Mouse (Mus musculus): ENCODE measurements around the gene Cbx7. TPM values are rescaled to one million over a fixed set of nuclear protein-coding genes. Genes with fewer than 3 reads are reported as not detected.
"Not testable (repeated sequence)": the region's sequence is repeated elsewhere in the genome, so short reads cannot be mapped to it uniquely, and the experiment has no call there.

The Cbx7 gene
- total RNA-seq, 1 experiment from 2014 or later, result 7.2 TPM

DNA sequence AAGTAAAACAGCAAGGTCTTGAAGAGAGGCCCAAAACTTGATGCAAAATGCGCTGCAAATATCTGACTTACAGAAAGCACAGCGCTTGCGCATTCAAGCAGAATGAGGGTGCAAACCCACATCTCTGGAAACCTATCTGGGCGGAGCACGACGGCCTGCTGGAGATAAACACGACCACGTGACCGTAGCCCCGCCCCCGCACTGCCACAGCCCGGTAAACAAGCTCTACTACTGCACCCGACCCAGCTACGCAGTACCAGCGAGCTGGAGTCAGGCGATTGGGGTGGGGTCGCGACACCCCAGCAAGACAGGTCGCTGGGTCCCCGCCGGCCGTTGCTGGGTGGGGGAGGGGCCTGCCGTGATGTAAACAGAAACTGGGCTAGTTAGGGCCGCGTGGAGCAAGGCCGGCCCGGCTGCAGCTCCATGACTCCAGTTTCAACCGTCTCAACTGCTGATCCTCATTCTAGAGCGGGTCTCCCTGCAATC is 43.2 kb downstream of the Cbx7 start:
- DNase-seq, result peak; percentile 98

DNA sequence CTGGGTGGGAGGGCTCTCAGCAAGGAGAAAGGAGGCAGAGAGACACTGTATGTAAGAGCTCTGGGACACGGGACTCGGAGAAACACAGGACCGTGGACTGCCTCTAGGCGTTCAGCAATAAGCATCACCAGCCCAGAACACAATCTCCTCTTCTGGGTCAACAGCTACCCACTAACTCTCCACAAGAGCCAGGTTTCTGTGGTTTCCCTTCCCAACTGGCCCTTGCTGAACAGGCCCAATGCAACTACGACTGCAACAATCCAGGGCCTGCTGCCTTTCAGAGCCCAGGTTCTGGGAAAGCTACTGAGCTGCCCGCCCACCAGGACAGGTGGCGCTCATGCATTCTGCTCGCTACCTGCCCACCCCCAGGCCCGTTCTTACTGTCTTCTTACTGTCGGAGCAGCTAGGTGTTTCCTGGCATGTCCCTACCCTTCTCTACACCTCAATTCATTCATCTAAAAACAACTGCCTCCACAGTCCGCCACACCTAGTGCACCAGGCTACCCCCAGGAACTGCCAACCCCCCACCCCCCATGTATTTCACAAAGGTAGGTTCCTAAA is 44.0 kb downstream of the Cbx7 start:
- no peak for DNase-seq

DNA sequence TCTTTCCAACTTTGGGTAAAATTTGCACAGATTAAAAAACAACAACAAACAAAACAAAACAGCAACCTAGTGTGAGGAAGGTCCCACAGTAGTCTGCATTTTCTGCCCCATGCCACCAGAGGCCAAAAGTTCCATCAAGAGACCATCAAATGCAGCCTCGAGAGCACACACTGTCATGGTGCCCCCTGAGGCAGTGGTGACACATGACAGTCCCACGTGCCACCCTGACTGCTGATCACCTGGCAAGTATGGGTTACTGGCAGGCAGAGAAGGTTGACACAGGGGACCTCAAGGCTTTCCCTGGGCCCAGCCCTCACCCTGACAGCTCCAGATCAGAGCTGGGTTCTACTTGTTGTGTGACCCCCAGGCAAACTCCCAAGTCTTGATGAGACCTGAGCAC is 51.1 kb downstream of the Cbx7 start:
- no peak for DNase-seq

DNA sequence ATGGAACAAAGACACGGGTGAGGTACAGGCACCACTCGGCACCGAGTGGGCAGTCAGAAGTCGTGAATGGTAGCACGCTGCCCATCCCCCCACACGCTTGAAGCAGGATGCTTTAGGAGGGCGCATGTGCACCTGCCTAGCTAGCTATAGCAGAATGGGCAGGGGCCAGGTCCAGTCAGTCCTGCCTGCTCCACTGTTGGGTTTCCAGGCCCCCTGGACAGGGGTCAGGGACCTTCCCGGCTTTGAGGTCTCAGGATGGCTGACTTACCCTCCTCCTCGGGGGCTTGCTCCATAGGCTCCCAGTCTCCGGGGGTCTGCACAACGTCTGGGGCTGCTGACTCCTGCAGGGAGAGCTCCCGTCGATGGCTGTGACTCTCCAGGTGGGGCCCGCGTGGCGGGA is 52.4 kb downstream of the Cbx7 start:
- DNase-seq, result no peak

DNA sequence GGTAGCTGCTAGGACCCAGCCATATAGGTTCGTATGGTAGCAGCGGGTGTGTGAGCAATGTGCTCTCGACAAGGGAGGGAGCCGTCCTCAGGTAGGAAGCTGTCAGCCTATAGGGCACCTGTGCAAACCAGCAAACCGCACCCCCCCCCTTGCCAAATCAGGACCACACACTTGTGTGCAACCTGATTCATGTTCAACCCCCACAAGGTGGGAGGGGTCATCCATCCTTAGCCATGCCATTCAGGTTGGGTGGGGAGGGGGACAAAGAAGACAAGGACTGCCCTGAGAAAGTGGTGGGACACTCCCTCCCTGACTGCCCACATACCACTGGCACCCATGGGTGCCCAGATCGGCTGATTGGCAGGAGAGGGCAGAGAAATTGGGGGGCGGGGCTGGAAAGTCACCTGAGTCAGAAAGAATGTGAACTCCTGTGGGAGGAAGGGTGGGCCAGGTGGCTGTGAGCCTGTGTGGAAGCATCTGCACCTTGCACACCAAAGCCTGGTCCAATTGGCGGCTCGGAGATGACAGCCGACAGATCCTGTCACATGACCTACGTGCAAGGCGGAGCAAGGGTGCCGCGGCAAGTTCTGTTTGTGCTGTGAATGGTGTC is 53.7 kb downstream of the Cbx7 start:
- no peak for DNase-seq

DNA sequence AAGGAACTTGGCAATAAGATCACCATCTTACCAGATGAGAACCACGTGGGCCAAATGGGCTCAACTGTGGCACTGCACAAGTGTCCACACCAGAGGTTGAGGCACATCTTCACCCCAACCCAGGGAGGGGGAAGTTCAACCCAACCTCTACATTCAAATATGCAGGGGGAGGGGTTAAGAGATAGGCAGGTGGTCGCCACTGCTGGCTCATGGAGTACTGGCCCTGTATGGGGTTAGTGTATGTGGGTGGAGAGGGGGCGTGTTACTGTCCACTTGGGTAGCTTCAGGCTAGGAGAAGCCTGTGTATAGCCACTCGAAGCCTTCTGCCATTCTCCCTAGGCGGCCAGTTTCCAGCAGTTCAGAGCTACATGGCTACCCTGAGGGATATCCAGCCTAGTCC is 54.8 kb downstream of the Cbx7 start:
- no peak for DNase-seq

DNA sequence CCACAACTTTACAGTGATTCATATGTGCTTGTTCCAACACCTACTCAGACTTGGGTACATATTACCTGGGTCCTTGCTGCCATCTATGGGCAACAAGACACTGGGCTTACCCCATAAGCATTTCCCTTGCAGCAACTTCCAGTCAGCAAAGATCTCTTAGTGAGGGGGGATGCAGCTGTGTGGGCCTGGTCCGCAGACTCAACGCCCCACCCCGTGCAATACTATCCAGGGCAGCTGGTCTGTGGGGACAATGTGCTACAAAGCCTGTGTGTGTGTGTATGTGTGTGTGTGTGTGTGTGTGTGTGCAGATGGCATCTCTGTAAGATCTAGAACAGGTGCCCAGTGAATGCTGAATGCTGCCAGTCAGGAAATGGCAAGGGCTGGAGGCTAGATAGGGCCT is 56.6 kb downstream of the Cbx7 start:
- DNase-seq, result no peak

DNA sequence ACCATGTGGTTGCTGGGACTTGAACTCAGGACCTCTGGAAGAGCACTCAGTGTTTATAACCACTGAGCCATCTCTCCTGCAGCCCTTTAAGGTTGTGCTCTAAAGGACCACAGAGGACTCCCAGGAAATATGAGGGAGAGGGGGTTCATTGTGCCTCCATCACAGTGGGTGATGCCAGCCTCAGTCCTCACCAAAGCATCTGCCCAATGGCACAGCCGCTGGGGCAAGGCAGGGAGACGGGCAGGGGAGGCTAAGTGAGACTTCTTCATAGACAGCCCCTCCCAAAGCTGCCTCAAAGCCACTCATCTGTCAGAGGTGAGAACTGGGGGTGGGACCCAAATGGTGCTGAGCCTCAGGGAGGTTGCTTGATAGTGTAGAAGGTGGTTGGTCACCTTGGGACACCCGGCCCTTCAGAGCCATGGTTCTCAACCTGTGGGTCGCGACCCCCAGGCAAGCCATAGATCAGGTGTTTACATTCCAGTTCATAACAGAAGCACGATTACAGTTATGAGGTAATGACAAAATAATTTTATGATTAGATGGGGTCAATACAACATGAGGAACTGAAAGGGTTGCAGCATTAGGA is 57.1 kb downstream of the Cbx7 start:
- DNase-seq, result no peak

DNA sequence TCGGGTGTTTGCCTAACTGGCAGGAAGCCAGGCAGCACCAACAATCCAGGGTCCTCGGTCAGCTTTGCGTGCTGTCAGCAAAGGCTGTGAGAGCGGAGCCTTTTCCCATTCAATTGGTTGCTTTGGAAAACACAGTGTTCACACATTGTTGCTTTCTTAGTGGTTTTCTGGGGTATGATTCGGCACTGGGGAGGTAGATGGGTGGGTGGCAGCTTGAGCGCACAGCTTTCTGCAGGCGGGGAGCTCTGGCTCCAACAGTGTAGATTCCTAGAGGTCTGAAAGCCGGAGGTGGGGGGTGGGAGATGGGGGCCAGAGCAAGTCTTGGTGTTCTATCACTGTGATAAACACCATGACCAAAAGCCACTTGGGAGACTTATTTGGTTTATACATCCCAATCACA is 59.6 kb downstream of the Cbx7 start:
- DNase-seq, result no peak

DNA sequence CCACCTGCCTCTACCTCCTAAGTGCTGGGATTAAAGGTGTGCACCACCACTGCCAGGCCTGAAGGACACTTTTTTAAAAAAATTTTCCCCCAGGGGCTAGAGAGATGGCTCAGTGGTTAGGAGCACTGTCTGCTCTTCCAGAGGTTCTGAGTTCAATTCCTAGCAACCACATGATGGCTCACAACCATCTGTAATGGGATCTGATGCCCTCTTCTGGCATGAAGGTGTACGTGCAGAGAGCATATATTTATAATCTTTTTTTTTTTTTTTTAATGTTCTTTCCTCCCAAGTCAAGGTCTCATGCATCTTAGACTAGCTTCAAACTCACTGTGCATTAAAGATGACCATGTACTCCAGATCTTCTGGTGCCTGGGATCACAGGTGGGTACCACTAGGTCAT is 60.1 kb downstream of the Cbx7 start:
- DNase-seq, result not testable (repeated sequence)

DNA sequence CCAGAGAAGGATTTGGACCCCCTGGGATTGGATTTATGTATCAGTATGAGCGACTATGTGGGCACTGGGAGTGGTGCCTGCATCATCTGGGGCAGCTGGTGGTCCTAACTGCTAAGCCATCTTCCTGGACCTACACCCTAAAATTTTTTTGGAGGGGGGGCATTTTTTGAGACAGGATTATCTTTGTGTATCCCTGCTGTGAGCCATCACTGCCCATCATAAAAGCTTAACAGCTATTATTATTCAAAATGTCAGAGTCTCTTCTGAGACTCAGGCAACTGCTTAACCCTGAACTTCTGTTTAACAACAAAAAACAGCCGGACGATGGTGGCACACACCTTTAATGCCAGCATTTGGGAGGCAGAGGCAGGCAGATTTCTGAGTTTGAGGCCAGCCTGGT is 61.9 kb downstream of the Cbx7 start:
- not testable (repeated sequence) for DNase-seq

DNA sequence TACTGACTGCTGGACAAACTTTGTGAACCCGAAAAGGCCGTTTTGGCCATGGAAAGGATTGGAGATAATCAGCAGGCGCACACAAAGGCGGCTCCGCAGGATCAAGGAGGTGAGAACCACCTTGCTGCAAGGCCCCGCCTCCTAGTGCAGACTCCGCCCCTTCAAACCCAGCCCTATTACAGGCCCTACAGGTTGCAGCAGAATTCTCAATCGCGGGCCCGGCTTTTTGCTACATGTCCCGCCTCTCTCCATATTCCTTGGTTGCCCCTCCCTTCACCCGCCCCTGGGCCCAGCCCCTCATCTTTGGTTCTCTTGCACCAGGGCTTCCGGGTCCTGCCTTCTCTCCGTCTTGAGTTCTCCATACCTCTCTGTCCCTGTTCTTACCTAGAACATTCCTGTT is 64.1 kb downstream of the Cbx7 start:
- DNase-seq, result no peak

DNA sequence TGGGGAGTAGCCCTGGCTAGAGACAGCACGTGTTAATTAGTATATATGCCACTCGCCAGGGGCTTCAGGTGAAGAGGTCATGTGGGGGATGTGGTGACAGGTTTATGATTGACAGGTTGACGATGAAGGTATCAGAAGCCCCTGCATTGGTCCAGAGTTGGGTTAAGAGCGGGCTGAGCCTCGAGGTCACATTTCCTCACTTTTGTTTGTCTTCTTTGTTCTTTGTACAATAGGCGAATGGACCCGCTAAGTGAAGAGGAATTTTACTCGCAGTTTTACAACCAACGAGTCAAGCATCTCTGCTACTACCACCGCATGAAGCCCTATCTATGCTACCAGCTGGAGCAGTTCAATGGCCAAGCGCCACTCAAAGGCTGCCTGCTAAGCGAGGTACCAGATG is 65.7 kb downstream of the Cbx7 start:
- DNase-seq, result no peak

DNA sequence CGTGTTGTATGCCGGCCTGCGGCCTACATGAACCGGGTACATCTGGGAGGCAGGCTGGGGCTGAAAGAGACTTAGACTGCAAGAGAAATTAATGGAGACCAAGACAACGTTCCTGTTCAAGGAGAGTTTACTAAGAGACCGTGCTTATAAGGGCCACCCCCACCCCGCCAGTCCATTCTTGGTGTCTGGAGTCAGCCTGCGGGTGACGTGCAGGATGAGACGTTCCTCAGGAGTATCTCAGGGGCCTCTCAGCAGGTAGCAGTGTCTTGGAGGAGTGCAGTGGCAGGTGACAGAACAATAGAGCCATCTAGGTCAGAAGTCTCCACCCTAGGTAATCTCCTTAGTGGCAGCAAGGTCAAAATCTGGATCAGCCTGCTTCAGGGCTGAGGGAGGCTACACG is 66.2 kb downstream of the Cbx7 start:
- DNase-seq, result not testable (repeated sequence)

DNA sequence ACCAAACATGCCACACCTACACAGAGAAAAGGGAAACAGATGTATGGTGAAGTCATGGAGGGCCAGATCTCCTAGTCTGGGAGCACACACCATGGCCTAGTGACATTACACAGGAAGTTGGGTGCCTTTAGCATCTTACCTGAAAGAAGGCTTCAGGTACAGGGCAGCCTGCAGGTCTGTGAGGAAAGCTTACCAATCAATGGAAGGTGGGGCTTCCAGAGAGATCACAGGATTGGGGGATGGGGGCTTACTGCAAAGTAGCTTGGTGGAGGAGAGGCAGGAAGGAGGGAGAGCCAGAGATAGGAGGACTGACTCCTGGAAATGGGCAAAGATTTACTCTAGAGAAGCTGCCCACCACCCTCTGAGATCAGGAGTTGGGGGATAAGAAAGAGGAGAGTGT is 67.0 kb downstream of the Cbx7 start:
- DNase-seq, result no peak

DNA sequence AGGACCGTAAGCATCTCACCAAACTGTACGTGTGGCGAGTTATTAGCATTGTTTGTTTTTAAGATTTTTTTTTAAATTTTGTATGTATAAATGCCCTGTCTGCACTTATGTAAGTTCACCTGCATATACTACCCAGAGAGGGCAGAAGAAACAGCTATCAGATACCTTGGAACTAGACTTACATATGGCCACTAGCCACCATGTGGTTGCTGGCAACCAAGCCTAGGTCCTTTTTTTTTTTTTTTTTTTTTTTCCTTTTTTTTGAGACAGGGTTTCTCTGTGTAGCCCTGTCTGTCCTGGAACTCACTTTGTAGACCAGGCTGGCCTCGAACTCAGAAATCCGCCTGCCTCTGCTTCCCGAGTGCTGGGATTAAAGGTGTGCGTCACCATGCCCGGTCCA is 67.8 kb downstream of the Cbx7 start:
- DNase-seq, result not testable (repeated sequence)

DNA sequence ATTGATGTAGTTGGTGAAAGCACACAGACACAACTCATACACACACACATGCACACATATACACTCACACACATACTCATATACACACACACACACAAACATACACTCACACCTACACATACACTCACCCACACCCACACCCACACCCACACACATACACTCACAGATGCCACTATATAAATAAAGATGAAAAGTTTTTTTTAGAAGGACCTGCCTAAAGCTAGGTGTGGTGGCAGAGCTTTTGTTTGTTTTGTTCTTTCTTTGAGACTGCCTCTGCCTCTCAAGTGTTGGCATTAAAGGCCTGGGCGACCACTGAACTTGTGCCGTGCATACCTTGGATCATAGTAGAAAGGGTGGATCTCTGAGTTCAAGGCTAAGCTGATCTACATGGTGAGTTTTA is 69.5 kb downstream of the Cbx7 start:
- no peak for DNase-seq

DNA sequence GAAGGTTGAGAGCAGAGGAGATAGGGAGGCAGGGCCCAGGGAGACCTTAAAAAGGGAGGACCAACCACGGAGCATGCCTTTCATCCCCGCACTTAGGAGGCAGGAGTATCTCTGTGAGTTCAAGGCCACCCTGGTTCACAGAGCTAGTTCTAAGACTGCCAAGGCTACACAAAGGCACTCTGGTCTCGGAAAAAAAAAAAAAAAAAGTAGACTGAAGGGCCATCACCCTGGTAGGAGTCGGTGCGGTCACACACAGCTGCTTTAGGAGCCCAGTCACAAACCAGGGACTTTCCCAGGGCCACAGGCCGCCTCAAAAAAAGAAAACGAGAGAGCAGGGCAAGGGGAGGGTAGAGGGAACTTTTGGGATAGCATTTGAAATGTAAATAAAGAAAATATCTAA is 70.2 kb downstream of the Cbx7 start:
- no peak for DNase-seq

DNA sequence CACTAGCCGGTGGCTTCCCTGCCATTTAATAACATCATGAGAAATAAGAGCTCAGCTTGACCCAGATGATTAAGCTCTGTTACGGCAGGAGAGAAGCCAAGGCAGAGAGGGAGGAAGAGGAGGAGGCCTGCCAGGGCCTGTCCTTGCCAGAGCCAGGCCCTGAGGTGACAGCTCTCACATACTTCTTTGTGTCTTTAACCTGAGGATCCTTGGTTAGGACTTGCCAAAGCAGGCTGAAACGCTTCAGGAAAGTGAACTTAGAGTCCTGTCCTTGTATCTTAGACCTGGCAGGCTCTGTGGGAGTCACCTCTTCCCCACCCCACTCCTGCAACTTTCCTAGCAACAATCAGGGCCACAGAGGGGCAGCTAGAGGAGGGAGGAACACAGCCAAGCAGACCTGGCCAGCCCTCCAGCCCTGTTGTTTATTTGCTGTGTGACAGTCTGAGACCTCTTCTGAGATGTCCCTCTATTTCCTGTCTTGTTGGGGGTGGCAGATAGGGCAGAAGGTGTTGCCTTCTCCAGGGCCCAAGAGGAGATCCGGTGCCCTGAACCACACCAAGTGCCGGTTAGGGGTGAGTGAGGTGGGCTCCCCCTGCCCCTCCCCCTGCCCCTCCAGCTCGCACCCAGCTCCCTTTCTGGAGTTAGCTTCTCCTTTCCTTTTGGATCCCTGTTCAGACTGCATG is 71.0 kb downstream of the Cbx7 start:
- no peak for DNase-seq

DNA sequence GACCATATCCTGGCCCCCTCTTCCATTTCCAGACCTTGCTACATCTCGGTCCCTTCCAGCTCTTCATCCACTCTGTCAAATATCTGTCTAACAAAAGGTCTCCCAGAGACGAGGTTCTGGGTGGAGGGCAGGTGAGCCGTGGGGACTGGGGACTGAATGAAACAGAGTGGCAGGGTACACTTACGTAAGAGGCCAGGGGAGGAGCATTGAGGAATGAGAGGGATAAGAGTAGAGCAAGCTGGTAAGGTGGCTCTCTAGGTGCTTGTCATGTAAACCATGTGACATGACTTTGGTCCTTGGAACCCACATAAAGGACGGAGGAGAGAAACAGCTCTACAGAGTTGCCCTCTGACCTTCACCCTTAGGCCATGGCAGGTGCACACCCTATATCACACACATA is 71.9 kb downstream of the Cbx7 start:
- no peak for DNase-seq

DNA sequence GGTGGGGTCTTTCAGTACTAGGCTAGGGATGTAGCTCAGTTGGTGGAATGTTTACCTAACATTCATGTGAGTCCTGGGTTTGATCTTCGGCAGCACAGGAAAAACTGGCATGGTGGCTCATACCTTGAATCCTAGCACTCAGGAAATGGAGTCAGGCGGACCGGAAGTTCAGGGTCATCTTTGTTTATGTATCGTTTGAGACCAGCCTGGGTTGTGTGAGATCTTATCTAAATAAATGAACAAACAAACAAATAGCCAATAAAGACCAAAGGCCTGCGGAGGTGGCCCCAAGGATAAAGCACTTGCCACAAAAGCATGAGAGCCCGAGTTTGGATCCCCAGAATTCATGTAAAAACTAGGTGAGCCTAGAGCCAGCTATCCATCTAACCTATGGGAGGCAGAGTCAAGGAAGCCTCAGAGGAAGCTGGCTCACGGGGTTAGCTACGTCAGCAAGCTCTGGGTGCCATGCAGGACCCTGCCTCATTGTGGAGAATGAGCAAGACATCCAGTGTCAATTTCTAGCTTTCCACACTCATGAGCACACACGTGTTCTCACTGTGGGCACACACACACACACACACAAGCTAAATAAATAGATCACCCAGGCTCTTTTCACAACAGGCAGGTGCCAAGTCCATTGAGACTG is 74.7 kb downstream of the Cbx7 start:
- DNase-seq, result no peak

DNA sequence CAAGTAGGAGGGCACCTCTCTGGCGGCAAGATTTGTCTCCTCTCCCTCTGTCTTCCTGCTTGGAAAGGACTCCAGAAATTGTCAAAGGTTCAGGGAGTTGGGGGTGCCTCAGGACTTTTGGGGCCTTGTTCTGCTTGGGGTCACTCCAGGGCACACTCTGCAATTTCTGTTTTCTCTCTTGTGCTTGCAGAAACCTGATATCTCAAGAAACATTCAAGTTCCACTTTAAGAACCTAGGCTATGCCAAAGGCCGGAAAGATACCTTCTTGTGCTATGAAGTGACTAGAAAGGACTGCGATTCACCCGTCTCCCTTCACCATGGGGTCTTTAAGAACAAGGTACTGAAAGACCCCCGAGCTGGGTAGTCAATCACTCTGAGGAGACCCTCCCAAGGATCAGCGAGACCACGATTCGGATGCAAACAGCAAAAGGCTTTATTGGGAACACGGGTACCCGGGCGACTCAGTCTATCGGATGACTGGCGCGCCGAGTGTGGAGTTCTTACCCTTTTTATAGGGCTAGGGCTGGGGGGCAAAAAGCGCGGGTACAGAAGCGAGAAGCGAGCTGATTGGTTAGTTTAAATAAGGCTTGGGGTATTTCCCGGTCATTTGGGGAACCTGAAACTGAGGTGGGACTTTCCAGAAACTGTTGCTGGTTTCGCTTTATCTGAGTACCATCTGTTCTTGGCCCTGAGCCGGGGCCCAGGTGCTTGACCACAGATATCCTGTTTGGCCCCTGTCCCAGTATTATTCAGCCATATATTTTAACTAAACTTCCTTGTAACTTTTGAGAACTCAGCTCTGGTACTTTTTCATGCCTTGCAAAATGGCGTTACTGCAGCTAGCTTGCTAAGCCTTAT is 75.5 kb downstream of the Cbx7 start:
- not testable (repeated sequence) for DNase-seq
